In genomic region chr5:53933628-53934027, GRCm38 (mm10) we compare ENCODE assay signal across 8 mouse cellular contexts.
A peak's percentile ranks its signal among the peaks of the same experiment; 100 is the strongest.
DNase-seq lines count a peak whose midpoint lies in the region; ATAC-seq and TF ChIP-seq lines count a peak whose summit lies in the region.

No protein-coding gene starts in this region.

- WGBS in intestine, embryonic 14.5 days = 36% methylated on average over 7 of the region's 7 CpGs
- WGBS in intestine, postnatal 0 days = 51% methylated on average over 7 of the region's 7 CpGs
- WGBS in lung, embryonic 16.5 days = 40% methylated on average over 7 of the region's 7 CpGs
- WGBS in midbrain, embryonic 10.5 days = 89% methylated on average over 7 of the region's 7 CpGs

- peak; percentile 72 for DNase-seq in intestine, embryonic 14.5 days (ENCODE audit: low spot score)
- DNase-seq in brain, embryonic 14.5 days (ENCODE audit: low read depth) = peak; percentile 76
- peak; percentile 89 to 92 for DNase-seq in heart, postnatal 10 days
- DNase-seq in midbrain, embryonic 10.5 days (ENCODE audit: low spot score) = no peak
- no peak for DNase-seq in embryo, embryonic 10 days (ENCODE audit: low spot score)
- no peak for DNase-seq in right cerebral cortex, adult 18-20 months

- no peak overlapping the region for H3K4me2 ChIP-seq in intestine, embryonic 14.5 days (ENCODE audit: low read length)
- no peak overlapping the region for H3K4me2 ChIP-seq in intestine, postnatal 0 days (replicated peaks; ENCODE audit: low read depth)
- no peak overlapping the region for H3K4me2 ChIP-seq in lung, embryonic 16.5 days (ENCODE audit: low read depth, low read length)

- no peak overlapping the region for H3K4me3 ChIP-seq in intestine, embryonic 14.5 days (ENCODE audit: low read depth, low read length)
- no peak overlapping the region for H3K4me3 ChIP-seq in intestine, postnatal 0 days (ENCODE audit: low read depth, low read length)
- H3K4me3 ChIP-seq in lung, embryonic 16.5 days (ENCODE audit: low read length) = no peak overlapping the region
- no peak overlapping the region for H3K4me3 ChIP-seq in midbrain, embryonic 10.5 days

- H3K27me3 ChIP-seq in intestine, embryonic 14.5 days (replicated peaks; ENCODE audit: control insufficient read depth, insufficient read depth, low read length) = no peaks in the 10 kb centered on the region
- H3K27me3 ChIP-seq in intestine, postnatal 0 days (replicated peaks; ENCODE audit: control insufficient read depth, insufficient read depth, low read length) = no peaks in the 10 kb centered on the region
- no peaks in the 10 kb centered on the region for H3K27me3 ChIP-seq in lung, embryonic 16.5 days (ENCODE audit: control insufficient read depth, insufficient read depth, low read depth, low read length)
- no peaks in the 10 kb centered on the region for H3K27me3 ChIP-seq in midbrain, embryonic 10.5 days (ENCODE audit: low read depth, poor library complexity, severe bottlenecking)

- H3K9ac ChIP-seq in intestine, embryonic 14.5 days (ENCODE audit: low read length) = no peak overlapping the region
- no peak overlapping the region for H3K9ac ChIP-seq in intestine, postnatal 0 days (ENCODE audit: low read depth, low read length)
- no peak overlapping the region for H3K9ac ChIP-seq in lung, embryonic 16.5 days (ENCODE audit: low read length)

- H3K4me1 ChIP-seq in intestine, embryonic 14.5 days (replicated peaks; ENCODE audit: control insufficient read depth, insufficient read depth, low read length) = peaks cover 2% of the 10 kb centered on the region; the same call in 1 of the 2 replicates
- 0 out of 2 replicates have a peak, but pooled peaks cover 3% of the 10 kb centered on the region for H3K4me1 ChIP-seq in intestine, postnatal 0 days (replicated peaks; ENCODE audit: control insufficient read depth, insufficient read depth, low read length)
- peaks cover 4% of the 10 kb centered on the region for H3K4me1 ChIP-seq in lung, embryonic 16.5 days (replicated peaks; ENCODE audit: control insufficient read depth, insufficient read depth, low read length)
- no peaks in the 10 kb centered on the region for H3K4me1 ChIP-seq in midbrain, embryonic 10.5 days

- H3K36me3 ChIP-seq in intestine, embryonic 14.5 days (ENCODE audit: control insufficient read depth, insufficient read depth, low read length) = no peaks in the 10 kb centered on the region
- no peaks in the 10 kb centered on the region for H3K36me3 ChIP-seq in intestine, postnatal 0 days (ENCODE audit: control insufficient read depth, insufficient read depth)
- H3K36me3 ChIP-seq in lung, embryonic 16.5 days (ENCODE audit: control insufficient read depth, insufficient read depth, low read length) = no peaks in the 10 kb centered on the region
- no peaks in the 10 kb centered on the region for H3K36me3 ChIP-seq in midbrain, embryonic 10.5 days

- H3K27ac ChIP-seq in intestine, embryonic 14.5 days (ENCODE audit: low read depth) = peak overlapping the region; percentile 54
- no peak overlapping the region for H3K27ac ChIP-seq in intestine, postnatal 0 days (ENCODE audit: low read depth, low read length)
- H3K27ac ChIP-seq in lung, embryonic 16.5 days (ENCODE audit: low read length) = peak overlapping the region; percentile 42
- H3K27ac ChIP-seq in midbrain, embryonic 10.5 days (replicated peaks) = no peak overlapping the region

- ATAC-seq in intestine, embryonic 14.5 days (replicated peaks; ENCODE audit: low FRiP score, low TSS enrichment, low read depth) = peak; percentile 50; the same call in 1 of the 2 replicates
- ATAC-seq in intestine, postnatal 0 days = no peak
- ATAC-seq in lung, embryonic 16.5 days (ENCODE audit: low read depth) = peak; percentile 92

- no peaks in the 10 kb centered on the region for H3K9me3 ChIP-seq in intestine, embryonic 14.5 days (ENCODE audit: control insufficient read depth, low read length)
- H3K9me3 ChIP-seq in intestine, postnatal 0 days (ENCODE audit: control insufficient read depth) = no peaks in the 10 kb centered on the region
- H3K9me3 ChIP-seq in lung, embryonic 16.5 days (ENCODE audit: control insufficient read depth, low read length) = no peaks in the 10 kb centered on the region
- H3K9me3 ChIP-seq in midbrain, embryonic 10.5 days (replicated peaks) = no peaks in the 10 kb centered on the region

- intact Hi-C loops in heart, postnatal 10 days (cut with DNase I) = loop anchor here (1.0 kb wide), 1 partner anchor 15 kb away; no protein-coding TSS in a partner anchor

- TF ChIP-seq CTCF in intestine, postnatal 0 days (IDR thresholded peaks at IDR 0.05; ENCODE audit: low read depth) = no peak
- no peak for TF ChIP-seq CTCF in brain, embryonic 14.5 days (IDR thresholded peaks at IDR 0.05; ENCODE audit: borderline replicate concordance, extremely low read depth, insufficient read depth, insufficient read length)

- no peak for TF ChIP-seq POLR2A in brain, embryonic 14.5 days (IDR thresholded peaks at IDR 0.05; ENCODE audit: borderline replicate concordance, extremely low read depth, insufficient read depth, insufficient read length, poor library complexity, severe bottlenecking)

Comparison
In these comparisons a context has a peak if more than half of its experiments do, and no peak if none do; other contexts are left out.
1. H3K27ac ChIP-seq: peak in intestine, embryonic 14.5 days (single experiment) and lung, embryonic 16.5 days (single experiment); none in intestine, postnatal 0 days (single experiment) and midbrain, embryonic 10.5 days (single experiment).
2. DNase-seq: peak in intestine, embryonic 14.5 days (single experiment), brain, embryonic 14.5 days (single experiment) and heart, postnatal 10 days (2 of 2); none in midbrain, embryonic 10.5 days (single experiment), embryo, embryonic 10 days (single experiment) and right cerebral cortex, adult 18-20 months (single experiment).